Mouse (Mus musculus) small intestine, adult 2 months (tissue): ENCODE results near the gene Prkag1. TPM values are rescaled to one million over a fixed set of nuclear protein-coding genes. Genes with fewer than 3 reads are reported as not detected.

Experiments used
- H3K27ac ChIP-seq: fragments of 200-500 bp; 2 replicates; pipeline ENCODE4 v1.5.1; 2012; ENCODE audit warnings: low read depth, low read length, control low read depth, inconsistent platforms; ENCODE audit not compliant: insufficient read depth
- H3K27me3 ChIP-seq: fragments of 200-500 bp; 2 replicates; pipeline ENCODE4 v1.6.1; 2012; ENCODE audit warnings: mild to moderate bottlenecking, moderate library complexity, low read length, inconsistent platforms; ENCODE audit not compliant: control insufficient read depth, insufficient read depth
- H3K36me3 ChIP-seq: fragments of 200-500 bp; 2 replicates; pipeline ENCODE4 v1.6.1; 2012; ENCODE audit warnings: mild to moderate bottlenecking, low read length, control low read depth, inconsistent platforms; ENCODE audit not compliant: control insufficient read depth, insufficient read depth
- H3K4me1 ChIP-seq: fragments of 200-500 bp; 2 replicates; pipeline ENCODE4 v1.6.1; 2012; ENCODE audit warnings: low read length, inconsistent platforms, mixed read lengths; ENCODE audit not compliant: control insufficient read depth, insufficient read depth, insufficient read length
- H3K4me3 ChIP-seq: fragments of 200-500 bp; 2 replicates; pipeline ENCODE4 v1.5.1; 2012; ENCODE audit warnings: low read depth, mild to moderate bottlenecking, control low read depth, inconsistent platforms, low read length, moderate library complexity
- CTCF ChIP-seq: fragments of 200-500 bp; IDR thresholded peaks from 2 replicates; pipeline ENCODE4 v1.5.1; 2012; ENCODE audit warnings: low read depth, mild to moderate bottlenecking, control low read depth, inconsistent platforms, low read length, moderate library complexity, mixed read lengths; ENCODE audit not compliant: insufficient replicate concordance, insufficient read length; ENCODE audit errors: extremely low read depth
- POLR2A ChIP-seq: fragments of 200-500 bp; IDR thresholded peaks from 2 replicates; pipeline ENCODE4 v1.6.1; 2012; ENCODE audit warnings: low read depth, mild to moderate bottlenecking, control low read depth, inconsistent platforms, low read length, moderate library complexity
- WGBS: fragments of 180-500 bp; shearing (Covaris S2); methylation state at CpG from one replicate; pipeline ENCODE4 v1.1.7; 2018; 5-methylcytosine and 5-hydroxymethylcytosine counted together
- polyA plus RNA-seq: library from polyadenylated mRNA; depleted of rRNA; stranded (reverse); fragments of >200 nt; gene quantifications from 2 replicates; pipeline ENCODE4 v1.2.3, GENCODE M21; 2012

Prkag1 gene
- polyA plus RNA-seq, 1 experiment: 65.7 TPM

GRCm38 (mm10) chr15:98851229-98851818, 20.0 kb upstream of the Prkag1 start:
- WGBS: 76% methylated on average over 21 of the region's 21 CpGs
- no peak for TF ChIP-seq POLR2A
- TF ChIP-seq CTCF: no peak
- H3K27ac ChIP-seq: no peak overlapping the region
- H3K27me3 ChIP-seq: no peaks in the 10 kb centered on the region
- H3K4me1 ChIP-seq: no peaks in the 10 kb centered on the region
- H3K36me3 ChIP-seq: peaks cover 98% of the 10 kb centered on the region
- no peak overlapping the region for H3K4me3 ChIP-seq

GRCm38 (mm10) chr15:98850668-98851067, 19.3 kb upstream of the Prkag1 start:
- Histone ChIP-seq H3K4me3 (no peak overlapping the region), H3K27me3 (no peaks in the 10 kb centered on the region), H3K27ac (no peak overlapping the region), H3K4me1 (no peaks in the 10 kb centered on the region), H3K36me3 (peaks cover 98% of the 10 kb centered on the region)
- WGBS: 75% methylated on average over 14 of the region's 14 CpGs
- no peak for TF ChIP-seq POLR2A
- no peak for TF ChIP-seq CTCF

- Histone ChIP-seq H3K36me3 (peaks cover 98% of the 10 kb centered on the region), H3K4me3 (no peak overlapping the region), H3K4me1 (no peaks in the 10 kb centered on the region), H3K27ac (no peak overlapping the region), H3K27me3 (no peaks in the 10 kb centered on the region)
- WGBS: 79% methylated on average over 16 of the region's 16 CpGs
- TF ChIP-seq POLR2A: no peak
- no peak for TF ChIP-seq CTCF
Measured at GRCm38 (mm10) chr15:98849956-98850600, 18.8 kb upstream of the Prkag1 start.

- TF ChIP-seq POLR2A (no peak), CTCF (no peak)
- Histone ChIP-seq H3K27me3 (no peaks in the 10 kb centered on the region), H3K27ac (no peak overlapping the region), H3K4me1 (no peaks in the 10 kb centered on the region), H3K36me3 (peaks cover 98% of the 10 kb centered on the region), H3K4me3 (no peak overlapping the region)
- 96% methylated on average over 11 of the region's 11 CpGs for WGBS
Measured at GRCm38 (mm10) chr15:98849165-98849564, 17.8 kb upstream of the Prkag1 start.

- H3K27me3 ChIP-seq: no peaks in the 10 kb centered on the region
- H3K36me3 ChIP-seq: peaks cover 97% of the 10 kb centered on the region
- WGBS: 83% methylated on average over 8 of the region's 8 CpGs
- H3K4me3 ChIP-seq: no peak overlapping the region
- no peaks in the 10 kb centered on the region for H3K4me1 ChIP-seq
- TF ChIP-seq POLR2A: no peak
- no peak for TF ChIP-seq CTCF
- no peak overlapping the region for H3K27ac ChIP-seq
Measured at GRCm38 (mm10) chr15:98846140-98846539, 14.8 kb upstream of the Prkag1 start.

- Histone ChIP-seq H3K27ac (no peak overlapping the region), H3K4me3 (no peak overlapping the region), H3K27me3 (no peaks in the 10 kb centered on the region), H3K4me1 (no peaks in the 10 kb centered on the region), H3K36me3 (peaks cover 97% of the 10 kb centered on the region)
- 76% methylated on average over 2 of the region's 2 CpGs for whole genome bisulfite sequencing
- TF ChIP-seq CTCF (no peak), POLR2A (no peak)
Measured at GRCm38 (mm10) chr15:98845149-98845548, 13.8 kb upstream of the Prkag1 start.

- H3K27me3 ChIP-seq: no peaks in the 10 kb centered on the region
- 92% methylated on average over 11 of the region's 11 CpGs for WGBS
- peaks cover 97% of the 10 kb centered on the region for H3K36me3 ChIP-seq
- no peak overlapping the region for H3K4me3 ChIP-seq
- TF ChIP-seq POLR2A: no peak
- TF ChIP-seq CTCF: no peak
- H3K4me1 ChIP-seq: no peaks in the 10 kb centered on the region
- no peak overlapping the region for H3K27ac ChIP-seq
Measured at GRCm38 (mm10) chr15:98843595-98844223, 12.4 kb upstream of the Prkag1 start.
